Mouse (Mus musculus) thymus, postnatal 0 days (tissue): ENCODE measurements around the gene Sod2. TPM values are rescaled to one million over a fixed set of nuclear protein-coding genes. Genes with fewer than 3 reads are reported as not detected.
"Not testable (repeated sequence)": the region's sequence is repeated elsewhere in the genome, so short reads cannot be mapped to it uniquely, and the experiment has no call there.

ENCODE experiments used
- DNase-seq: peaks from one replicate; pipeline ENCODE4 v3.0.0-alpha.2; 2015; ENCODE audit warnings: low spot score
- polyA plus RNA-seq: library from polyadenylated mRNA; unstranded; fragments of >200 nt; fragmentation: Nextera tagmentation; extraction: Ambion mirVana; gene quantifications from 2 replicates; pipeline ENCODE4 v1.2.1, GENCODE M21; 2015

The Sod2 gene
- polyA plus RNA-seq, 1 experiment from 2014 or later = 133 TPM

DNA sequence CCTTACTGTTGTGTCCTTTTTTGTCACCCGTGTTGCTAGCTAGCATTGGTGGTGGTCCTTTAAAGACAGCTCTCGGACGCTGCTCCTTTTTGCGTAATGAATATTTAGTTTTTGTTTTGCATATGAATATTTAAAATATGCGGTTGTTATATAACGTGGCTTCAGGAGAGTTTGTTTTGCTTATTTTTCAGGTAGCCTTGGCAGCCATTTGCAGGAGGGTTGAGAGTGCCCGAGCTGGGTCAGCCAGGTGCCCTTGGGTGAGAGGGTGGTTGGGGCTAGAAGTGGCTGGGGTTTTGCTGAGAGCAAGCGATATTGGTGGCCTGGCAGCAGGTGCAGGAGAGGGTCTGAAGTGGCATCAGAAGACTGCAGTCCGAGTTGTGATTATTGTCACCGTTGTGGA lies 1.9 kb downstream of the Sod2 start:
- DNase-seq = no peak

DNA sequence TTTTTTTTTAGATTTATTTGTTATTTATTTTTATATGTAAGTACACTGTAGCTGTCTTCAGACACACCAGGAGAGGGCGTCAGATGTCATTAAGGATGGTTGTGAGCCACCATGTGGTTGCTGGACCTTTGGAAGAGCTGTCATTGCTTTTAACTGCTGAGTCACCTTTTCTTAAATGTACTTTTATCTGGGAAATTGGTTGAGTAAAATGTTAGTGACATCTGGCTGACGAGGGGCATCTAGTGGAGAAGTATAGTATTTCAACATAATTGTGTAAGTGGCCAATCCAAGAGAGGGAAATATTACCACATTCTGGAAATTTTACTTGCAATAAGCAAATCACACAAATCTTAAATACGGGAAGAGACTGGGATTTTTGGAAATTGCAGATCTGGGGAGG lies 3.2 kb downstream of the Sod2 start:
- DNase-seq = peak; percentile 68

DNA sequence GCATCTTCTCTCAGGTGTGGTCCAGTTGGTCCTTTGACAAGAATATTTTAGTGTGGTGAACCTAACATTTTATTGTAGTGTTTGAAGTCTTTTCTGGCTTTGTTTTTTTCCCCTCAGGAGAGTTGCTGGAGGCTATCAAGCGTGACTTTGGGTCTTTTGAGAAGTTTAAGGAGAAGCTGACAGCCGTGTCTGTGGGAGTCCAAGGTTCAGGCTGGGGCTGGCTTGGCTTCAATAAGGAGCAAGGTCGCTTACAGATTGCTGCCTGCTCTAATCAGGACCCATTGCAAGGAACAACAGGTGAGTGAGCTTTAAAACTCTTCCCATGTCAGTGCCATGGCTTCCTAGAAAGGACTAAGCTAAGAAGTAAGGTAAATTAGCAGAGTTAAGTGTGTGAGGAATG lies 6.7 kb downstream of the Sod2 start:
- no peak for DNase-seq

DNA sequence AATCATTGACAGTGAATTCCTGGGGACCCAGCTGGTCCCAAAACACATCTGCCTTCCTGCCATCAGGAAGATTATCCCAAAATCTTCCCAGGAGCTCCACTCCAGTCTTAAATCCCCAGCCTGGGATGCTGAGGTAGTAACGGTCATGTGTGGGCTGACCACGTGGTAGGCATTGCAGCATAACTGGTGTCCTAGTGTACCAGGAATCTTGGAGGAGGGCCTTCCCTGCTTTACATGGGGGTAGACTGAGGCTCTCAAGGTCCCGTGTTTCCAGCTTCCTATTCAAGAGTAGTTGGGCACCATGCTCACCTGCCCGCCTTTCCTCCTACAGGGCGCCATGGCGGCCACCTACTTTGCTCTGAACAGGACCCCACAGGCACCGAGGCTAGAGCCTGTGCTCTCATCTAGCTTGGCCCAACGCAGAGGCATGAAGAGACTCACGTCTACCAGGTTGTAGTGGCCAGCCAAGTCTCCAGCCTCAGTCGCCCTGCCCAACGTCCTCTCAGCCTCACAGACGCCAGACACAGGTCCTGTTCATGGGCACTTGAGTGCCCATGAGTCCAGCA lies 30.1 kb downstream of the Sod2 start:
- not testable (repeated sequence) for DNase-seq

DNA sequence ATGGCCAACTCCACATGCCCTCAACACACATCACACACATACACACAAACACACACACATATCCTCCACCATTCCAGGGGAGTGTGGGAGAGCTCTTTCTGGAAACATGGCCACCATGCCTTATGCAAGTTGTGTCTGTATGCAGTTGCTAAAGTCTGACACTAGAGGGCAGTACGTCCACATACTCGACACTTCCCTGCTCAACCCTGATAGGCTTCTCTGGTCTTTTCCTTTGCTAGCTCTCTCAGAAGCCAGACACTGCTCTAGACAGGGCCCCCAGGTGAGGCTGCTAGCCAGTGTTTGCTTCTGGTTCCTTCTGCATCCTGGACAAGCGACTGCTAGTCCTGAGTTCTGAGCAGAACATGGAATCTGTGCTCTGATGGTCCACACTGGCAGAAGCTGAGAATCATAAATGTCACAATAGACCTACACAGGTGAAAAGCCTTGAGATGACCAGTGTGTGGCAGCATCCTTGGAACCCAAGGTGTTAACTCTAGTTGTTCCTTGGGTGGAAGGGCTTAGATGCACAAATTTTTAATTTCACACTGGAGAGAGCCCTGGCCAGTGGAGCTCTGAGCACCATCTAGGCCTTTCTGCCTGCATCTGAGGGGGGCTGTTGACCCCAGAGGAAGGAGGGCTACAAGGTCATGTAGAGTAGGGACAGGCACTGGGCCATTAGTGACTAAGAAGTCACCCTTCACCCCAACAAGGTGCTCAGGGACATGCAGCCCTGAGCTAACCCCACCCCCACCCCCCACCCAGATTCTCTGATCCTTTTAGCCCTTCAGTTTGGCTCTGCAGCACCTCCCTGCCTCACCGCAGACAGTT lies 37.4 kb downstream of the Sod2 start:
- peak; percentile 61 for DNase-seq

DNA sequence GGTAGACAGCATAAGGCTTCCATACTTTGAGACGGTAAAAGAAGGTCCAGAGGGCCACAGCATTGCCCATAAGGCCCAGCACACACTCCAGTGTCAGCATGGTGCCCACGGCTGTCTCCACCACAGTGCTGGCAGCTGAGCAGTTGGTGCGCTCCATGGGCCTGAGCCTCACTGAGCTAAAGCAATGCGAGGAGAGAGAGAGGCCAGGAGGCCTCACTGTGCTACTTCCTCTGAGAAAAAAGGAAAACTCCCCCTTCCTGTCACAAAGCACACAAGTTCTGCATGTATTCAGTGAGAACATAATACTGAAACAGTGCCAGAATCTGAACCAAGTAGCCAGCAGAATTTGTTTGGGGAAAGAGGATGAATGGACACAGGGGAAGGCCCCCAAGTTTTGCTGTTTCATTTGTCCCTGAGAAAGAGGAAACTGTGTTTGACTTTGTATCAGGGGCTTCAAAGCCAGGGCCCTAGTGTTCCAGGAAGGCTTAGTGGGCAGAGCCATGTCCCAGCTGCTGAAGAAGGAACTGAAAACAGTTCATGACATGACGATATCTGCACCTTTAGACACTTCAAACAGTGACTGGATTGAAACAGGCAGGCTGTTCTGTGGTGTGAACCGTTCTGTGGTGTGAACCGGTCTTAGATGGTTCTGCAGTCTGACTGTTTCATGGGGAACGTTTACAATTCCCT lies 45.6 kb downstream of the Sod2 start, which contains the start of gene Gpr31b:
Gene Gpr31b (minus strand): TSS at position 173 of the 690 bp plus-strand sequence.
- DNase-seq = not testable (repeated sequence)

DNA sequence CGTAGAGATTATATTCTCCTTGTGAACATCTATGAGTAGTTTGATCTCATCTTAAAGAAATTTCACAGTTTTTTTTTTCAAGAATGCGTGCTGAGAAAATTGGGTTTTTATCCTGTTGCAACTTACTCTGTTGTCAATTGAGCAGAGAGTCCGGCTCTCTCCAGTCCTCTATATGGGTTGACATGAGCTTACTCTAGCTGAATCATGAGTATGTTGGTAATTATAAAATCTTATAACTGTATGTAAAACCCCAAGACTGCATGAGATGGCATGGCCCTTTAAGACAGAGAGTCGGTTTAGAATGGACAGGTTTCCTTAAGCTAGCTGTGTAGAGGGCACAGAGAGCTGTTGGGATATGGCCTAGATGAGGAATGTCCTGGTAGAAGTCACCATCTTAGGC lies 54.2 kb downstream of the Sod2 start, which contains the start of gene Tcp10b:
Gene Tcp10b (plus strand): TSS at position 301 of the 400 bp plus-strand sequence.
- not testable (repeated sequence) for DNase-seq

DNA sequence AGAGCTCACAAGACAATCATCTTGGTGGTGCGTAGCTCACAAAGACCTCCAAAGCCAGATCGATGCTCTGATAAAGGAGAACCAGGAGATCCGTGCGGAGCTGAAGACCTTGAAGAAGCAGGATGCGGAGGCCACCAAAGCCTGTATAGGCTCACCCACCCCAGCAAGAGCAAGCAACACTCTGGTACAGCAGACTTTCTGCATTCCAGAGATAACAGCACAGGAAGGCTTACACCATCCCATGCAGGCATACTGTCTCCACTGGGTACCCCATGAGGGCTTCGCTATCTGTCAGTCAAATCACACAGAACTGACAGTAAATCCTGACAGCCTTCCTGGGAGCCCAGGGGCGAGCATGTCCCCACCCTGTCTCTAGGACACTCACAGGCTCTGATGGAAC lies 56.2 kb downstream of the Sod2 start:
- not testable (repeated sequence) for DNase-seq

DNA sequence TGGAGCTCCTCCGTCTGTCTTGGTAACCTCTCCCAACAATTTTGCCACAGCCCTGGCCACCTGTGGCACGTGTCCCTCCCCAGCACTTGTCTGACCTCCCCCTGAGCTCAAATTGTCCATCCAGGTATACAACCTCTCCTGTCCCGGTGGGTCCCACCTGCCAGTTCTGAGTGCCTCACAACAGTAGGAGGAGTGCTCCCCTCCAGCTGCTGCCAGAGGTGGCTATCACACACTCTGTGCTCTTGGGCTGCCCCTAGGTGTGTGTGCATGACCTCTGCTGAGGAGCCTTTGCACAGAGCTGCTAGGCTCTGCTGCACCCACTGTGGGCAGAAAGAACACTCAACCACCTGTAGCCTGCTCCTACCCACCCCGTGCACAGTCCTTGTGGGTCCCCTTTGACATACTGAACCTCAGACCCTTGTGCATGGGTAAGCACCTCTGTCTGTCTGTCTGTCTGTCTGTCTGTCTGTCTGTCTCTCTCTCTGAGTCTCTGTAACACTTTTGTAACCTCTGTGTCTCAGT lies 61.3 kb downstream of the Sod2 start:
- not testable (repeated sequence) for DNase-seq

DNA sequence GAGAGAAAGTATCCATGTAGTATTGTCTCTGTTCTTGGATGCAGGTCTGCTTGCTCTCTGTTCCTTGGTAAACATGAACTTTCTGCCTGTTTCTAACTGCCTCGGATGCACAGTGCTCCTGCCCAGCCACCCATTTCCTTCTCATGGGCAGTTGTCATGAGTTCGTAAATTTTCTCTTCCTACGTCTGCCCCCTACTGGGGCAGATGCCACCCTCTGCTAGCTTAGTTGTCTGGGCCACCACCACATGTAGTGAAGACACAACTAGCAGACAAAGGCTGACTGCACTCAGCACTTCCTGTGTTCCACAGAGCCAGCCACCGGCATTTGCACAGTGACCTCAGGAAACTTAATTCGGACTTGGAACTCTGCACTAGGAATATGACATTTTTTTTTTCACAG lies 62.6 kb downstream of the Sod2 start:
- DNase-seq = not testable (repeated sequence)

Other genes starting within 250 kb of the Sod2 start
- gene Igf2r, start 237.2 kb upstream of the Sod2 start, polyA plus RNA-seq = 8.9 and 9.7 TPM in 2 replicates
- gene Mas1, start 138.7 kb upstream of the Sod2 start, polyA plus RNA-seq = 0.10 and 0.26 TPM in 2 replicates
- gene Mrgprh, start 130.8 kb upstream of the Sod2 start, polyA plus RNA-seq = not detected in 2 replicates
- 1.7 and 2.0 TPM in 2 replicates for gene Pnldc1, start 96.6 kb upstream of the Sod2 start, polyA plus RNA-seq
- gene Tcp1, start 91.1 kb upstream of the Sod2 start, polyA plus RNA-seq = 409 and 414 TPM in 2 replicates
- gene Mrpl18, start 90.5 kb upstream of the Sod2 start, polyA plus RNA-seq = 218 and 237 TPM in 2 replicates
- 0.59 and 0.81 TPM in 2 replicates for gene Acat3, start 66.2 kb upstream of the Sod2 start, polyA plus RNA-seq
- gene Acat2, start 46.1 kb upstream of the Sod2 start, polyA plus RNA-seq = 67.7 and 69.2 TPM in 2 replicates
- gene Wtap, start 12.7 kb upstream of the Sod2 start, polyA plus RNA-seq = 185 and 210 TPM in 2 replicates
- 0.16 TPM in 1 of 2 replicates, not detected in the other for gene Gpr31b, start 45.5 kb downstream of the Sod2 start, polyA plus RNA-seq
- gene Tcp10b, start 54.3 kb downstream of the Sod2 start, polyA plus RNA-seq = 0.21 TPM in 1 of 2 replicates, not detected in the other
- gene Unc93a, start 125.0 kb downstream of the Sod2 start, polyA plus RNA-seq = 0.40 and 0.49 TPM in 2 replicates
- not detected in 2 replicates for gene Smok2a, start 214.3 kb downstream of the Sod2 start, polyA plus RNA-seq
- gene Smok2b, start 223.4 kb downstream of the Sod2 start, polyA plus RNA-seq = not detected in 2 replicates